Mouse (Mus musculus): Measurements from ENCODE around the gene Pdzk1ip1. TPM values are rescaled to one million over a fixed set of nuclear protein-coding genes. Genes with fewer than 3 reads are reported as not detected.

Gene Pdzk1ip1
- polyA plus RNA-seq (2012; rRNA removed), result 3.4 and 3.9 TPM in 2 replicates

- TF ChIP-seq CTCF (IDR thresholded peaks at IDR 0.05; ENCODE audit: borderline replicate concordance, extremely low read depth, insufficient read depth, insufficient read length) (no peak), POLR2A (IDR thresholded peaks at IDR 0.05; ENCODE audit: borderline replicate concordance, extremely low read depth, insufficient read depth, insufficient read length, poor library complexity, severe bottlenecking) (no peak)
- no peak for DNase-seq (ENCODE audit: low read depth)
These were observed at the start of gene Pdzk1ip1 for GRCm38 (mm10) chr4:115088611-115089338. TSS of gene Pdzk1ip1 (plus strand) at chr4:115088708.

DNA sequence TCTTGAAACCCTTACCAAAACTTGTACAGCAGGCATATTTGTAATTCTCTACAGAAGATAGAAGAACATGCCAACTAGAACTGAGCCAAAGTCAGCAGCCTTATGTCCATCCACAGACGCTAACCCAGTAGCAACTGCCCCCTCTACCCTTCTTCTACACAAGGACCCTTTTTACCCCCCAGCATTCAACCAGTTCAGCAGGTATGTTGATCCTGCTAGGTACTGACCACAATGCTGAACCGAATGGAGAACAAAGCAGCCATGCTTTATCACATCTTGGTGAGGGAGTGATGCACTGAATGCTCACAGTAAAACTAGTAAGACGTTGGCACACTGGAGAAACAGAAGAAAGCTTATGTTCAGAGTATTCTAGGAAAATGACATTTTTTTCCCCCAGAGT, 42.9 kb upstream of the Pdzk1ip1 start:
- no peak for DNase-seq (ENCODE audit: low read depth)
- no peak for TF ChIP-seq CTCF (IDR thresholded peaks at IDR 0.05; ENCODE audit: borderline replicate concordance, extremely low read depth, insufficient read depth, insufficient read length)
- no peak for TF ChIP-seq POLR2A (IDR thresholded peaks at IDR 0.05; ENCODE audit: borderline replicate concordance, extremely low read depth, insufficient read depth, insufficient read length, poor library complexity, severe bottlenecking)

- DNase-seq (ENCODE audit: low read depth), result peak; percentile 43
- TF ChIP-seq POLR2A (IDR thresholded peaks at IDR 0.05; ENCODE audit: borderline replicate concordance, extremely low read depth, insufficient read depth, insufficient read length, poor library complexity, severe bottlenecking) (no peak), CTCF (IDR thresholded peaks at IDR 0.05; ENCODE audit: borderline replicate concordance, extremely low read depth, insufficient read depth, insufficient read length) (peak; percentile 63)
These were observed 40.8 kb upstream of the Pdzk1ip1 start for GRCm38 (mm10) chr4:115047750-115048149.

DNA sequence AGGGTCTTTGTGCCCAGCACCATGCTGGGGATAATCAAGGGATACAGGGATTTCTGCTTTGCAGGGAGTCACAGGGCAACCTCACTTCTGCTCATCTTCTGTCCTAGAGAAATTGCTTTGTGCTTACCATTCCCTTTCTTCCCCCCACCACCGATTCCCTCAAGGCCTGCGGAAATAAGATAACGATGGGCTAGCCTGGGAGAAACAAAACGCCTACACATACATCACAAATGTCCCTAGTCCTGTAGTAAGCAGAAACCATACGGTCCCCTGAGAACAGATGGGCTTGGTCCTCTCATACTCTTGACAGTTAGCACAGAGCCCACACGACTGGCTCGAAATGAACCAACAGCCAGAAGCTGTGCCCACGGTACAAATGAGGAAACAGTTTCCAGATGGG, 40.3 kb upstream of the Pdzk1ip1 start:
- DNase-seq (ENCODE audit: low read depth), result no peak
- TF ChIP-seq CTCF (IDR thresholded peaks at IDR 0.05; ENCODE audit: borderline replicate concordance, extremely low read depth, insufficient read depth, insufficient read length) (no peak), POLR2A (IDR thresholded peaks at IDR 0.05; ENCODE audit: borderline replicate concordance, extremely low read depth, insufficient read depth, insufficient read length, poor library complexity, severe bottlenecking) (no peak)

GRCm38 (mm10) chr4:115051245-115051644, 37.3 kb upstream of the Pdzk1ip1 start:
- TF ChIP-seq POLR2A (IDR thresholded peaks at IDR 0.05; ENCODE audit: borderline replicate concordance, extremely low read depth, insufficient read depth, insufficient read length, poor library complexity, severe bottlenecking) (no peak), CTCF (IDR thresholded peaks at IDR 0.05; ENCODE audit: borderline replicate concordance, extremely low read depth, insufficient read depth, insufficient read length) (no peak)
- DNase-seq (ENCODE audit: low read depth), result no peak

DNA sequence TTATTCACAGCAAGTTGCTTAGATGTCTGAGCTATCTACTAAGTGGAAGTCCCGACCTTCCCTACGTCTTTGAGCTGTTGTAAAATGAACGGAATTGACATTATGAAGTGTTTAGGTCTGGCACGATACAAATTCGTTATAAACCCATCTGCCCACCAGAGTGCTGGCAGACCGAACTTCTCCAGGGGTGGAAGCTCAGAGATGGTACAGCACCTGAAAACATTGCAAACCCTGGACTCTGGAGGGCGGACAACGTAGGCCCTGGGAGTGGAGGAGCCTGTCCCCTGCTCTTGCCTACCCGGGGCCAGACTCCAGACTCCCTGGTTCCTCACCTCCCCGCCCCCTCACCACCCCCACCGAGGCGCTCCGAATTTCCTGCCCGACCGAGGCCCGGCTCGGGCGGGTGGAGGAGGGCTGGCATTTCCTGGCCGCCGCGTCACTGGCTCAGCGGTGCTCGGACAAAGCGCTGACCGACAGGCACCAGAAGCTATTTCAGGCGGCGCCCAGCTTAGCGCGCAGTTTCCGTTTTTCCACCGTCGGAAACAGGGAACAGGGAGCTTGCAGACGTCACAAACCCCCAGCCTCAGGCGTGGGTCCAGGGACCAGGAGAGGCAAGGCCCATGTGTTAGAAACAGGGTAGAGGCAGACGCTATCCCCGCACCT, 36.0 kb upstream of the Pdzk1ip1 start:
- no peak for TF ChIP-seq CTCF (IDR thresholded peaks at IDR 0.05; ENCODE audit: borderline replicate concordance, extremely low read depth, insufficient read depth, insufficient read length)
- TF ChIP-seq POLR2A (IDR thresholded peaks at IDR 0.05; ENCODE audit: borderline replicate concordance, extremely low read depth, insufficient read depth, insufficient read length, poor library complexity, severe bottlenecking), result no peak
- DNase-seq (ENCODE audit: low read depth), result peak; percentile 57

GRCm38 (mm10) chr4:115055044-115055443, 33.5 kb upstream of the Pdzk1ip1 start:
- DNase-seq (ENCODE audit: low read depth), result no peak
- TF ChIP-seq POLR2A (IDR thresholded peaks at IDR 0.05; ENCODE audit: borderline replicate concordance, extremely low read depth, insufficient read depth, insufficient read length, poor library complexity, severe bottlenecking), result no peak
- no peak for TF ChIP-seq CTCF (IDR thresholded peaks at IDR 0.05; ENCODE audit: borderline replicate concordance, extremely low read depth, insufficient read depth, insufficient read length)

DNA sequence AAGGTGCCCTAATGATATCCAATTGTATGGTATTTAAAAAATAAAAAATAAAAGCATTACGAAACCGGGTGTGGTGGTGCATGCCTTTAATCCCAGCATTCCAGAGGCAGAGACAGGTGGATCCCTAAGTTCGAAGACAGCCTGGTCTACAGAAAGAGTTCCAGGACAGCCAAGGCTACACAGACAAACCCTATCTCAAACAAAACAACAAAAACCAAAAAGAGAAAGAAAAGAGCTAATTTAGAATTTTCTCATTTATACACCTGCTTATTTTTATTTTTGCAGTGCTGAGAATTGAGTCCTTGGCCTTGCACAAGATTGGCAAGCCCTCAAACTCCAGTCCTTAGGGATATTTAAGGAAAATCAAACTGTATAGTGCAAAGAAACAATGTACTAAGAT, 32.8 kb upstream of the Pdzk1ip1 start:
- TF ChIP-seq CTCF (IDR thresholded peaks at IDR 0.05; ENCODE audit: borderline replicate concordance, extremely low read depth, insufficient read depth, insufficient read length), result no peak
- no peak for TF ChIP-seq POLR2A (IDR thresholded peaks at IDR 0.05; ENCODE audit: borderline replicate concordance, extremely low read depth, insufficient read depth, insufficient read length, poor library complexity, severe bottlenecking)
- DNase-seq (ENCODE audit: low read depth), result no peak

- TF ChIP-seq POLR2A (IDR thresholded peaks at IDR 0.05; ENCODE audit: borderline replicate concordance, extremely low read depth, insufficient read depth, insufficient read length, poor library complexity, severe bottlenecking) (no peak), CTCF (IDR thresholded peaks at IDR 0.05; ENCODE audit: borderline replicate concordance, extremely low read depth, insufficient read depth, insufficient read length) (no peak)
- peak; percentile 74 for DNase-seq (ENCODE audit: low read depth)
These were observed 32.1 kb upstream of the Pdzk1ip1 start, which contains the start of gene Tal1 for GRCm38 (mm10) chr4:115056371-115056920. TSS of gene Tal1 (plus strand) at chr4:115056426.

DNA sequence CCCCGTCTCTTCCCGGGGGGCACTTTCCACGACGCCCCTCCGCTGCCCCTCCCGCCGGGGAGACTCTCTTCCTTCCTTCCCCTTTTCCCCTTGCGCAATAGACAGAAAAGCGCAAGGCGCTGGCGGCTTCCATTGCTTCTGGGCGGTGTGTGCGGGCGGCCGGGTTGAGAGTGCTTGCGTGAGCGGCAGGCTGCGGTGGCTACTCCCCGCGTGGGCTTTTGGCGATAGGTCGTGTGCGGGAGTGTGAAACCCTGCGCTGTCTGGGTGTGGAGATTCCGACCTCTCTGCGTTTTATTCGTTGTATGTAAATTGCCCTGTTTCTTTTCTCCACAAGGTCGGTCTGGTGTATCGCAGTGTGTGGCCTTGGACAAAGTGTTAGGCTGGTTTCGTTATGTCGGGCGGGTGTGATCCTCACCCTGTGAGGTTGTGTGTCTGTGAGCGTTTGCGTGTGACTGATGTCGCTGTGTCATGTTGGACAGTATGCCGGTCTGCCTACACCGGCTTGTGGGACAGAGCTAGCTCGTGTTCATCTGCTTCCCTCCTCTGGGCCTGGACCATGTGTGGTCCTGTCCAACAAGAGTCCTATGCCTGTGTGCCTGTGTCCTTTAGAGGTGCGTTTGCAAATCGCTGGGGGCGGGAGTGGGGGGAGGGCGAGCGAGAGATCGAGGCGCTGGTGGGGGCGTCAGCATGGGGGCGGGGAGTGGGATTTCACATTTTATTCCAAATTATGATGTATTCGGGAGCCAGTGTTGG, 31.4 kb upstream of the Pdzk1ip1 start:
- DNase-seq (ENCODE audit: low read depth), result peak; percentile 79
- TF ChIP-seq POLR2A (IDR thresholded peaks at IDR 0.05; ENCODE audit: borderline replicate concordance, extremely low read depth, insufficient read depth, insufficient read length, poor library complexity, severe bottlenecking) (0 out of 2 replicates have a peak, but pooled peaks have one; percentile 5), CTCF (IDR thresholded peaks at IDR 0.05; ENCODE audit: borderline replicate concordance, extremely low read depth, insufficient read depth, insufficient read length) (no peak)
